Mouse (Mus musculus) forebrain, postnatal 0 days (tissue): ENCODE measurements around the gene Rbpjl. TPM values are rescaled to one million over a fixed set of nuclear protein-coding genes. Genes with fewer than 3 reads are reported as not detected.

ENCODE experiments used
- ATAC-seq: fragments of 200-750 bp; cut with Nextera tagmentation; 2 replicates; pipeline ENCODE4 v1.8.0; 2017; ENCODE audit warnings: mild to moderate bottlenecking, moderate library complexity
- DNase-seq: peaks from one replicate; pipeline ENCODE4 v3.0.0-alpha.2; 2015
- H3K27ac ChIP-seq: fragments of 300-500 bp; sonication (generic); 2 replicates; pipeline ENCODE4 v1.5.1; 2014; ENCODE audit warnings: low read depth, mild to moderate bottlenecking, antibody characterized with exemption, low read length, moderate library complexity, mixed read lengths
- H3K27me3 ChIP-seq: fragments of 300-500 bp; sonication (generic); 2 replicates; pipeline ENCODE4 v1.6.1; 2014; ENCODE audit warnings: mild to moderate bottlenecking, low read length, mixed read lengths; ENCODE audit not compliant: insufficient read depth
- H3K36me3 ChIP-seq: fragments of 300-500 bp; sonication (generic); 2 replicates; pipeline ENCODE4 v1.6.1; 2014; ENCODE audit warnings: mild to moderate bottlenecking, moderate library complexity; ENCODE audit not compliant: insufficient read depth
- H3K4me1 ChIP-seq: fragments of 300-500 bp; sonication (generic); 2 replicates; pipeline ENCODE4 v1.6.1; 2014; ENCODE audit warnings: antibody characterized with exemption; ENCODE audit not compliant: insufficient read depth
- H3K4me2 ChIP-seq: fragments of 300-500 bp; sonication (generic); 2 replicates; pipeline ENCODE4 v1.6.1; 2014; ENCODE audit warnings: low read depth, mild to moderate bottlenecking, moderate library complexity
- H3K4me3 ChIP-seq: fragments of 300-500 bp; sonication (generic); 2 replicates; pipeline ENCODE4 v1.5.1; 2014; ENCODE audit warnings: low read depth, low read length, mixed read lengths
- H3K9ac ChIP-seq: fragments of 300-500 bp; sonication (generic); 2 replicates; pipeline ENCODE4 v1.6.1; 2014; ENCODE audit warnings: mild to moderate bottlenecking
- H3K9me3 ChIP-seq: fragments of 300-500 bp; sonication (generic); 2 replicates; pipeline ENCODE4 v1.6.1; 2016; ENCODE audit warnings: low read length
- CTCF ChIP-seq: sonication (generic); IDR thresholded peaks from 2 replicates; pipeline ENCODE4 v1.5.1; 2016; ENCODE audit warnings: antibody characterized with exemption, control low read depth, low read depth
- WGBS: fragments of 180-500 bp; shearing (Covaris S2); extraction: QIAGEN DNeasy Blood & Tissue Kit; methylation state at CpG from one replicate; pipeline ENCODE4 v1.1.7; 2014; 5-methylcytosine and 5-hydroxymethylcytosine counted together
- polyA plus RNA-seq: library from polyadenylated mRNA; unstranded; fragments of >200 nt; fragmentation: Nextera tagmentation; extraction: Ambion mirVana; gene quantifications from 2 replicates; pipeline ENCODE4 v1.2.1, GENCODE M21; 2015
- total RNA-seq: library from RNA; depleted of rRNA; stranded (reverse); fragments of >200 nt; gene quantifications from 2 replicates; pipeline ENCODE4 v1.2.3, GENCODE M21; 2014

Rbpjl gene
- total and polyA plus RNA-seq, 2 experiments from 2014 or later = 0.17 TPM; not detected in 1

DNA sequence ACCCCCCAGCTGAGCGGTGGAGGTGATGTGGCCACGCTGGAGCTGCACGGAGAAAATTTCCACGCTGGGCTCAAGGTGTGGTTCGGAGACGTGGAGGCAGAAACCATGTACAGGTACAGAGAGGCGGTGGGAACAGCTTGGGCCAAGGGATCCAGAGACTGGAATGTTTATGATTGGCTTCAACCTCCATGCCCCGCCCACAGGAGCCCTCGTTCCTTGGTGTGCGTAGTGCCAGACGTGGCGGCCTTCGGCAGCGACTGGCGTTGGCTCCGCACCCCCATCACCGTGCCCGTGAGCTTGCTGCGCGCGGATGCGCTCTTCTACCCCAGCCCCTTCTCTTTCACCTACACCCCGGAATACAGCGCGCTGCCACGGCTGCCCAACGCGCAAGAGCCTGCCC is 11.2 kb downstream of the Rbpjl start:
- Histone ChIP-seq H3K4me1 (no peaks in the 10 kb centered on the region), H3K36me3 (no peaks in the 10 kb centered on the region), H3K27me3 (peaks cover 7% of the 10 kb centered on the region), H3K4me3 (peak overlapping the region; percentile 7; the same call in 1 of the 2 replicates), H3K4me2 (peak overlapping the region; percentile 35), H3K27ac (no peak overlapping the region), H3K9me3 (no peaks in the 10 kb centered on the region), H3K9ac (no peak overlapping the region)
- WGBS = 29% methylated on average over 28 of the region's 28 CpGs
- ATAC-seq (peak; percentile 32; the same call in 1 of the 2 replicates), DNase-seq (no peak)
- no peak for TF ChIP-seq CTCF

DNA sequence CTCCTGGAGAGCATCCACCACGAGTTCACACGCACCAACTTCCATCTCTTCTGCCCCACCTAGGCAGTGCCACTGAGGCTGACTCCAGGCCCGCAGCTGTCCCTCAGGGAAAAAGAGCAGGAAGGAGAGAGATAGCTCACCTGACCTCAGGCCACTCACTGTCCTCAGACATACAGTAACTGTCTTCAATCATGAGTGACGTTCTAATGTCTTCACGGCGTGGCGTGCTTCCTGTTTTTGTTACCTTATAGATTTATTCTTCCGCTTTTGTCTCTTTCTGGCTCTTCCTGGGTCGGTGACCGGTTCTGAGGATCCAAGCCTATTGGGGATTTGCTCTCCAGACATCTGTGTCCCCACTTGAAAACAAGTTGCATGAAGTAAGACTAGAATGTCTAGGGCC is 11.6 kb downstream of the Rbpjl start:
- no peak for TF ChIP-seq CTCF
- no peaks in the 10 kb centered on the region for H3K9me3 ChIP-seq
- 74% methylated on average over 10 of the region's 10 CpGs for WGBS
- no peaks in the 10 kb centered on the region for H3K4me1 ChIP-seq
- H3K27me3 ChIP-seq = peaks cover 7% of the 10 kb centered on the region
- DNase-seq = no peak
- 0 out of 2 replicates have a peak overlapping the region, but pooled peaks have one; percentile 7 for H3K4me3 ChIP-seq
- no peak for ATAC-seq
- H3K27ac ChIP-seq = no peak overlapping the region
- peak overlapping the region; percentile 35 for H3K4me2 ChIP-seq
- H3K9ac ChIP-seq = no peak overlapping the region
- H3K36me3 ChIP-seq = no peaks in the 10 kb centered on the region

DNA sequence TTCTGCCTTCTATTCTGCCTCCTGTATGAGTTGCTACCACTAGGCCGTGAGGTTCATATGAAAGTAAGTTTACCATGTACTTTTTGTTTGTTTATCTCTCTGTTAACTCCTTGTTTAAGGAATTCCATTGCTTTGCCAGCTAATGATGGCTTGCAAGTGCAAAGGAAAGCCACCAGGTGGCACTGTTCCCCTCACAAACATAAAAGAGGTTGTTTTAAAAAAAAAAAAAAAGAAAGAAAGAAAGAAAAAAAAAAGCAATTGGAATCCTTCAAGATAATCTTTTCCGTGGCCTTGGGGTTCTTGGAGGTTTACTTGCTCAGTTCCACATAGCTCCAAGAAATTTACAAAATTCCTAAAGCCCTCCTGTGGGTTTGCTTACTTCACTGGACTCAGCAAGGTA is 14.3 kb downstream of the Rbpjl start:
- Histone ChIP-seq H3K4me3 (no peak overlapping the region), H3K27ac (no peak overlapping the region), H3K9me3 (no peaks in the 10 kb centered on the region), H3K4me1 (no peaks in the 10 kb centered on the region), H3K27me3 (peaks cover 7% of the 10 kb centered on the region), H3K4me2 (no peak overlapping the region), H3K36me3 (no peaks in the 10 kb centered on the region), H3K9ac (no peak overlapping the region)
- ATAC-seq (no peak), DNase-seq (peak; percentile 75)
- WGBS = under 1% methylated on average over 2 of the region's 2 CpGs
- peak; percentile 82 for TF ChIP-seq CTCF

DNA sequence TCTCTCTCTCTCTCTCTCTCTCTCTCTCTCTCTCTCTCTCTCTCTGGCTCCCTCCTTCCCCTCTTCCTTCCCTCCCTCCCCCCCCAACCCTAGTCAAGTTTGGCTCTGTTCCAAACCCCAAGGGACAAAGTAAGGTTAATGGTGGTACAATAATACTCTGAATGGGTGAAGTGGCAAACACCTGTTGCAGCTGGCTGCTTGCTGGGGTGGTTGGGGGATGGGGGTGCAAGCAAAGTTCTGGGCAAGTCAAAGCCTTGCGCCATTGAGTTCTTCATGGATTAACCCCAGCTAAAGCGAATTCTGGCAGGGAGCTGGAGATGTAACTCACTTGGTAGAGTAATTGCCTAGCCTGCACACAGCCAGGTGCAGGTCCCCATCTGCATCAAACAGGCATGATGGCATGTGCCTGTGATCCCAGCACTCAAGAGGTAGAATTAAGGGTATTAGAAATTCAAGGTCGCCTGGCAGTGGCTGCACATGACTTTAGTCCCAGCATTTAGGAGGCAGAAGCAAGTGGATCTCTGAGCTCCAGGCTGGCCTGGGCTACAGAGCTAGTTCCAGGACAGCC is 15.5 kb downstream of the Rbpjl start:
- no peaks in the 10 kb centered on the region for H3K36me3 ChIP-seq
- H3K9me3 ChIP-seq = no peaks in the 10 kb centered on the region
- H3K4me2 ChIP-seq = no peak overlapping the region
- H3K4me3 ChIP-seq = no peak overlapping the region
- WGBS = 22% methylated on average over 3 of the region's 3 CpGs
- no peak for TF ChIP-seq CTCF
- no peaks in the 10 kb centered on the region for H3K4me1 ChIP-seq
- H3K27me3 ChIP-seq = peaks cover 7% of the 10 kb centered on the region
- ATAC-seq (no peak), DNase-seq (no peak)
- H3K9ac ChIP-seq = no peak overlapping the region
- H3K27ac ChIP-seq = no peak overlapping the region

DNA sequence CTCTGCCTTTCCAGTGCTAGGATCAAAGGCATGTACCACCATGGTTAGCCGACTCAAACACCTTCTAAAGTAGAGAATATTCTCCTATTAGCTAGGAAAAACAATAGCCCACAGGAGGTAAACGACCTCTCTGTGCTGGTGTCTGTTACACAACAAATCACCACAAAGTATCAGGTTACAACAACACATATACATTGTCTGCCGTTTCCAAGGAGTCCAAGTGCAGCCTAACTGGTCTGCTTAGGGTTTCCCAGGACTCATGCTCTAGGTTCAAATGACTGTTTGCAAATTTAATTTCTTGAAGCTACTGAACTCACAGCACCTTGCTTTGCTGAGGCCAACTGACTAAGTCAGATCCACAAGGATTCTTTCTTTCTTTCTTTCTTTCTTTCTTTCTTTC is 16.5 kb downstream of the Rbpjl start:
- Histone ChIP-seq H3K9me3 (no peaks in the 10 kb centered on the region), H3K4me1 (no peaks in the 10 kb centered on the region), H3K4me2 (no peak overlapping the region), H3K9ac (no peak overlapping the region), H3K36me3 (no peaks in the 10 kb centered on the region), H3K27me3 (no peaks in the 10 kb centered on the region), H3K27ac (no peak overlapping the region), H3K4me3 (no peak overlapping the region)
- no peak for TF ChIP-seq CTCF
- ATAC-seq (no peak), DNase-seq (no peak)
- 7% methylated on average over 3 of the region's 3 CpGs for WGBS

DNA sequence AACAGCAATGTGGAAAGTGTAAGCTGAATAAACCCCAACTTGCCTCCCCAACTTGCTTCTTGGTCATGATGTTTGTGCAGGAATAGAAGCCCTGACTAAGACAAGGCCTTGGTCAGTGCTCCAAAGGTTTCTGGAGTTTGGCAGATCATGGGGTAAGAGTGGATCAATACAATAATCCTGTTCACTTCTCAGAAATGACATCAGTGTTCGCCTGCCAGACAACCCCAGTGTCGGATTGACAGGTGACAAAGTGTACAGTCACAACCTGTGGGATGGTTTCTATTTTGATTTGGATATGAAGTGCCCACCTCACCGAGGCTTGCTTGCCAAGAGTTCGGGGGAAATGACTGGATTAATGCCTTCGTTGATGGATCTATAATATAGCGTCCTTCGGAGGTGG is 18.4 kb downstream of the Rbpjl start:
- Histone ChIP-seq H3K27ac (no peak overlapping the region), H3K27me3 (no peaks in the 10 kb centered on the region), H3K4me1 (no peaks in the 10 kb centered on the region), H3K4me3 (no peak overlapping the region), H3K9ac (no peak overlapping the region), H3K9me3 (no peaks in the 10 kb centered on the region), H3K4me2 (no peak overlapping the region), H3K36me3 (no peaks in the 10 kb centered on the region)
- ATAC-seq (no peak), DNase-seq (no peak)
- TF ChIP-seq CTCF = no peak
- WGBS = 91% methylated on average over 7 of the region's 7 CpGs

DNA sequence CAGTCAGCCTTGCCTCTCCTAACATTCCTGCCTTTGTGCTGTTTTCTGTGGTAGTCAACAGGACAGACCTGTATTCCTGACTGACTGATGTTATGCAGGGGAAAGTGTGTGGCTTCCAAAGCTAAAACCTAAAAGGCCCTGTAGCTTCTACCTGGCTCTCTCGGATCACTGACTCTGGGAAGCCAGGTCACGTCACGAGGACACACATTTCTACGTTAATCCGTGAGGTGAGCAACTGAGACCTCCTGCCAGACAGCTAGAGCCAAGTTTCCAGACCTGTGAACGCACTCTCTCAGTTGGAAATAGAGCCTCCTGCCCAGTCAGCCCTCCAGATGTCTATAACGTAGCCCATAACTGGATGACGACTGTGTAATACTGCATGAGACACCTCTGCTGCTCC is 19.0 kb downstream of the Rbpjl start:
- 90% methylated on average over 8 of the region's 8 CpGs for WGBS
- DNase-seq (no peak), ATAC-seq (no peak)
- Histone ChIP-seq H3K9ac (no peak overlapping the region), H3K36me3 (no peaks in the 10 kb centered on the region), H3K4me1 (no peaks in the 10 kb centered on the region), H3K9me3 (no peaks in the 10 kb centered on the region), H3K27me3 (no peaks in the 10 kb centered on the region), H3K4me2 (no peak overlapping the region), H3K27ac (no peak overlapping the region), H3K4me3 (no peak overlapping the region)
- TF ChIP-seq CTCF = no peak
